25 mouse cellular contexts compared by ENCODE assay signal in the genomic region with DNA sequence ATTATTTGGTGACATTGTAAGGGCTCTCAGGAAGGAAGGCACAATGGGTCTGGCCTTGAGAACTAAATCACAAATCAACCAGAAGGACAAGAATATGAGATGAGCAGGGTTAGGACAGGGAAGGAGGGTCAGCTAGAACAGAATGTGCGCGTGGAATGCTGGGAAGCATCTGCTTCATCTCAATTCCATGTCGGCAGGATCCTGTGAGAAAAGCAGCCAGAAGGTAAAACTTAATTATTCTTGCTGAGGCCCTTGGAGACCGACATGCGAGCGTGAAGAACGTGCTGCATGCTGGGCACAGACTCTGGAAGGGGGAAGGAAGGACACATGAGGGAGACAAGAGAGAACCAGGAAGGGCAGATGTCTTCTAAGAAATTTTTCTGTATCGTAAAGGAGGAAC.
DNase-seq lines count a peak whose midpoint lies in the region; ATAC-seq and TF ChIP-seq lines count a peak whose summit lies in the region.
"Had no signal": no experiment of that assay in that cellular context is flagged by ENCODE, and none has a peak within 500 bp of the region (broad histone marks: within the 10 kb centered on the region; RNA-seq: fewer than 3 reads in every experiment).

No protein-coding gene starts in this region.

- 51% methylated on average over 8 of the region's 8 CpGs for WGBS in forebrain, embryonic 14.5 days
- WGBS in forebrain, embryonic 11.5 days = 73% methylated on average over 8 of the region's 8 CpGs
- 51% methylated on average over 8 of the region's 8 CpGs for WGBS in kidney, adult 2 months

- H3K4me3 ChIP-seq in forebrain, embryonic 14.5 days (ENCODE audit: low read depth, low read length) = no peak overlapping the region
- H3K4me3 ChIP-seq in forebrain, embryonic 11.5 days (ENCODE audit: low read depth, low read length) = no peak overlapping the region
- H3K4me3 ChIP-seq in kidney, adult 2 months (ENCODE audit: insufficient read depth, low read depth, low read length) = no peak overlapping the region
- H3K4me3 ChIP-seq: forebrain, embryonic 12.5 days; heart, embryonic 15.5 days; hindbrain, embryonic 15.5 days; limb, embryonic 13.5 days; liver, embryonic 13.5 days; midbrain, embryonic 12.5 days; neural tube, embryonic 15.5 days had no signal

- H3K27me3 ChIP-seq in forebrain, embryonic 14.5 days (replicated peaks; ENCODE audit: control insufficient read depth, insufficient read depth, low read length) = no peaks in the 10 kb centered on the region
- H3K27me3 ChIP-seq in forebrain, embryonic 11.5 days (ENCODE audit: control insufficient read depth, insufficient read depth, low read length) = no peaks in the 10 kb centered on the region
- no peaks in the 10 kb centered on the region for H3K27me3 ChIP-seq in kidney, adult 2 months (replicated peaks; ENCODE audit: control insufficient read depth, insufficient read depth, low read length)
- H3K27me3 ChIP-seq: forebrain, embryonic 12.5 days; heart, embryonic 15.5 days; hindbrain, embryonic 15.5 days; limb, embryonic 13.5 days; liver, embryonic 13.5 days; midbrain, embryonic 12.5 days; neural tube, embryonic 15.5 days; Patski had no signal

- TF ChIP-seq POLR2A in kidney, adult 2 months (IDR thresholded peaks at IDR 0.05; ENCODE audit: low read depth, low read length) = no peak

- H3K36me3 ChIP-seq in forebrain, embryonic 14.5 days (ENCODE audit: control insufficient read depth, insufficient read depth, low read length) = no peaks in the 10 kb centered on the region
- H3K36me3 ChIP-seq in forebrain, embryonic 11.5 days (ENCODE audit: control insufficient read depth, insufficient read depth, low read length) = no peaks in the 10 kb centered on the region
- no peaks in the 10 kb centered on the region for H3K36me3 ChIP-seq in kidney, adult 2 months (ENCODE audit: control insufficient read depth, insufficient read depth, low read length)
- H3K36me3 ChIP-seq: forebrain, embryonic 12.5 days; heart, embryonic 15.5 days; hindbrain, embryonic 15.5 days; limb, embryonic 13.5 days; liver, embryonic 13.5 days; midbrain, embryonic 12.5 days; neural tube, embryonic 15.5 days had no signal

- H3K9me3 ChIP-seq in forebrain, embryonic 14.5 days (replicated peaks; ENCODE audit: control insufficient read depth, low read length) = 0 out of 2 replicates have a peak, but pooled peaks cover 3% of the 10 kb centered on the region
- no peaks in the 10 kb centered on the region; the same call in 1 of the 2 replicates for H3K9me3 ChIP-seq in forebrain, embryonic 11.5 days (ENCODE audit: control insufficient read depth, low read length)
- H3K9me3 ChIP-seq: forebrain, embryonic 12.5 days; heart, embryonic 15.5 days; hindbrain, embryonic 15.5 days; limb, embryonic 13.5 days; liver, embryonic 13.5 days; neural tube, embryonic 15.5 days had no signal

- no peak overlapping the region for H3K4me2 ChIP-seq in forebrain, embryonic 14.5 days (ENCODE audit: low read length)
- H3K4me2 ChIP-seq in forebrain, embryonic 11.5 days (ENCODE audit: low read depth, low read length, severe bottlenecking) = no peak overlapping the region
- H3K4me2 ChIP-seq: forebrain, embryonic 12.5 days; heart, embryonic 15.5 days; hindbrain, embryonic 15.5 days; limb, embryonic 13.5 days; liver, embryonic 13.5 days; lung, embryonic 14.5 days; midbrain, embryonic 12.5 days; neural tube, embryonic 15.5 days had no signal

- no peak overlapping the region for H3K9ac ChIP-seq in forebrain, embryonic 14.5 days (ENCODE audit: low read length)
- no peak overlapping the region for H3K9ac ChIP-seq in forebrain, embryonic 11.5 days (ENCODE audit: low read length)
- H3K9ac ChIP-seq: forebrain, embryonic 12.5 days; heart, embryonic 15.5 days; hindbrain, embryonic 15.5 days; limb, embryonic 13.5 days; liver, embryonic 13.5 days; lung, embryonic 14.5 days; midbrain, embryonic 12.5 days; neural tube, embryonic 15.5 days had no signal

- DNase-seq in adrenal gland, adult (ENCODE audit: inconsistent age in 2 of 2, low spot score in 1 of 2) = peak; percentile 36 to 68
- DNase-seq in adrenal gland, adult 18-20 months (ENCODE audit: low spot score in 2 of 2) = no peak
- peak; percentile 35 for DNase-seq in forebrain, embryonic 14.5 days (ENCODE audit: low spot score)
- no peak for DNase-seq in forebrain, embryonic 11.5 days (ENCODE audit: low spot score)
- DNase-seq in kidney, adult 2 months = peak; percentile 37
- no peak for DNase-seq in kidney, adult 11 months
- peak; percentile 17 for DNase-seq in MN1 (ENCODE audit: low spot score)
- no peak for DNase-seq in spleen, adult 12 weeks (ENCODE audit: low spot score)
- DNase-seq: adrenal gland, postnatal 36 days; cerebellum, adult 8-10 months; gastrocnemius, postnatal 14 days; heart, adult 18-20 months; liver, embryonic 13.5 days; lung, embryonic 14.5 days; lung, postnatal 4 days; spleen, adult 18-20 months; thymus, postnatal 25 days had no signal

- no peak for TF ChIP-seq CTCF in kidney, adult 2 months (conservative IDR thresholded peaks at IDR 0.05; ENCODE audit: insufficient read depth, insufficient read length, low read depth, low read length)

- no peak for ATAC-seq in forebrain, embryonic 14.5 days
- no peak for ATAC-seq in forebrain, embryonic 11.5 days (replicated peaks; ENCODE audit: low FRiP score)
- ATAC-seq: intestine, postnatal 0 days; Patski had no signal

- H3K4me1 ChIP-seq in forebrain, embryonic 14.5 days (ENCODE audit: control insufficient read depth, insufficient read depth, low read length) = peaks cover 5% of the 10 kb centered on the region; the same call in 1 of the 2 replicates
- H3K4me1 ChIP-seq in forebrain, embryonic 11.5 days (replicated peaks; ENCODE audit: control insufficient read depth, insufficient read depth, low read length) = no peaks in the 10 kb centered on the region
- H3K4me1 ChIP-seq in kidney, adult 2 months (ENCODE audit: control insufficient read depth, insufficient read depth, low read length) = no peaks in the 10 kb centered on the region
- H3K4me1 ChIP-seq: liver, embryonic 13.5 days; neural tube, embryonic 15.5 days had no signal

- no peak overlapping the region; the same call in 1 of the 2 replicates for H3K27ac ChIP-seq in forebrain, embryonic 14.5 days (ENCODE audit: low read depth, low read length)
- no peak overlapping the region for H3K27ac ChIP-seq in forebrain, embryonic 11.5 days (ENCODE audit: low read depth, low read length)
- peak overlapping the region; percentile 79 for H3K27ac ChIP-seq in kidney, adult 2 months (ENCODE audit: insufficient read depth, low read depth, low read length)
- H3K27ac ChIP-seq: forebrain, embryonic 12.5 days; heart, embryonic 15.5 days; hindbrain, embryonic 15.5 days; limb, embryonic 13.5 days; liver, embryonic 13.5 days; midbrain, embryonic 12.5 days; neural tube, embryonic 15.5 days had no signal

Comparison
In these comparisons a context has a peak if more than half of its experiments do, and no peak if none do; other contexts are left out.
1. DNase-seq: peak in adrenal gland, adult (2 of 2), forebrain, embryonic 14.5 days (single experiment), kidney, adult 2 months (single experiment) and MN1 (single experiment); none in adrenal gland, adult 18-20 months (0 of 2), forebrain, embryonic 11.5 days (single experiment), kidney, adult 11 months (single experiment) and spleen, adult 12 weeks (single experiment).